Mouse (Mus musculus) erythroblast, embryonic 14.5 days (primary cell): ENCODE results near the gene Fgfr2. TPM values are rescaled to one million over a fixed set of nuclear protein-coding genes. Genes with fewer than 3 reads are reported as not detected.

Source experiments
- H3K27me3 ChIP-seq: 2 replicates; pipeline ENCODE4 v1.6.1; 2012; ENCODE audit warnings: inconsistent platforms; ENCODE audit not compliant: control insufficient read depth
- H3K36me3 ChIP-seq: 2 replicates; pipeline ENCODE4 v1.6.1; 2012; ENCODE audit warnings: mild to moderate bottlenecking, inconsistent platforms; ENCODE audit not compliant: control insufficient read depth
- H3K4me1 ChIP-seq: 2 replicates; pipeline ENCODE4 v1.6.1; 2012; ENCODE audit warnings: inconsistent platforms; ENCODE audit not compliant: control insufficient read depth
- H3K4me3 ChIP-seq: replicated peaks from 2 replicates; pipeline ENCODE3; 2012; ENCODE audit warnings: moderate library complexity, mild to moderate bottlenecking, inconsistent platforms
- H3K9me3 ChIP-seq: 2 replicates; pipeline ENCODE4 v1.6.1; 2012; ENCODE audit warnings: low read length, inconsistent platforms, mixed read lengths; ENCODE audit not compliant: control insufficient read depth
- GATA1 ChIP-seq: IDR thresholded peaks from 2 replicates; pipeline ENCODE4 v1.6.1; 2012; ENCODE audit warnings: low read length, inconsistent platforms, mixed read lengths
- TAL1 ChIP-seq: IDR thresholded peaks from 3 replicates; pipeline ENCODE4 v1.6.1; 2012; ENCODE audit warnings: low read length, inconsistent platforms, mixed read lengths
- polyA plus RNA-seq: library from polyadenylated mRNA; stranded (reverse); fragments of >175 nt; gene quantifications from 2 replicates; pipeline ENCODE4 v1.2.3, GENCODE M21; 2012

Gene Fgfr2
- polyA plus RNA-seq, 1 experiment, result not detected

- TF ChIP-seq GATA1 (no peak), TAL1 (no peak)
- Histone ChIP-seq H3K36me3 (no peaks in the 10 kb centered on the region), H3K27me3 (no peaks in the 10 kb centered on the region), H3K9me3 (no peaks in the 10 kb centered on the region), H3K4me1 (peaks cover 2% of the 10 kb centered on the region; the same call in 1 of the 2 replicates), H3K4me3 (no peak overlapping the region)
Observed at GRCm38 (mm10) chr7:132031940-132032531, 1091.1 kb downstream of the Fgfr2 start.

DNA sequence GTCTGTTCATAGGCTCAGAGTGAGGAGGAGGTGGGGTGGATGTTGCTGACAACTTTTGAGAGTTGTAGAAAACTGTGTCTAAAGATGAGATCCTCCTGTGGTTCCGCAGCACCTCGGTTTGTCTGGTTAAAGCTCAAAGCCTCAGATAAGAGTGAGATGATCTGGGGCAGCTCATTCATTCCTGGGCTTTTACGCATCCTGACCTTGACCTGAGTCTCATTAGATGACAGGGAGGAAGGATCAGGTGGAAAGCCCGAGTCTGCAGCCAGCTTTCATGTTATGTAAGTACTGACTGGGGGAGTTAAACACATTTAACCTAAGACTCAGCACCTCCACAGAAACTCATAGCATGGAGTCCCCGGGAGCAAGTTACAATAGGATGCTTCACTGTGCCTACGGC lies 1096.5 kb downstream of the Fgfr2 start:
- no peaks in the 10 kb centered on the region for H3K9me3 ChIP-seq
- H3K27me3 ChIP-seq, result no peaks in the 10 kb centered on the region
- H3K4me1 ChIP-seq, result no peaks in the 10 kb centered on the region
- H3K4me3 ChIP-seq, result no peak overlapping the region
- no peaks in the 10 kb centered on the region for H3K36me3 ChIP-seq
- TF ChIP-seq GATA1 (no peak), TAL1 (no peak)

DNA sequence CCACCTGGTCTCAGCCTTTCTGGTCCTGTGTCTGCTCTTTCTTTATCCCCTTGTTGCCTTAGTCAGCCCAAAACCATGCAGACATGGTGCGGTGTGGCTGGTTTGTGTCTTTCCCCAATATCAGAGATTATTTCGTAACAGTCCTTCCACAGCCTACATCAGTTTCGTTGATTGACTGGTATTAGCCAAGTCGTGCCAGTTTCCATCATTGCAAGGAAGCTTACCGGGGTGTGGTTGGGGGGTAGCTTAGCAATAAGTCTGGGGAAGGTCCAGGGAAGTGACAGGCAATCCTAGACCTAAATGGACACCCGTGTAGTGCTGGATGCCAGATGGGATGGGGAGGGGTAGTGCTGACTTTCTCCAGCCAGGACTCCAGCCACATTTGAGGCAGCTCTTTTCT lies 1097.6 kb downstream of the Fgfr2 start:
- TF ChIP-seq GATA1, result no peak
- TF ChIP-seq TAL1, result no peak
- H3K27me3 ChIP-seq, result no peaks in the 10 kb centered on the region
- H3K9me3 ChIP-seq, result peaks cover 4% of the 10 kb centered on the region; the same call in 1 of the 2 replicates
- no peaks in the 10 kb centered on the region for H3K4me1 ChIP-seq
- H3K4me3 ChIP-seq, result no peak overlapping the region
- no peaks in the 10 kb centered on the region for H3K36me3 ChIP-seq

- Histone ChIP-seq H3K27me3 (no peaks in the 10 kb centered on the region), H3K36me3 (no peaks in the 10 kb centered on the region), H3K4me1 (no peaks in the 10 kb centered on the region), H3K9me3 (peaks cover 6% of the 10 kb centered on the region; the same call in 1 of the 2 replicates), H3K4me3 (no peak overlapping the region)
- no peak for TF ChIP-seq TAL1
- no peak for TF ChIP-seq GATA1
Observed at GRCm38 (mm10) chr7:132015933-132016332, 1107.2 kb downstream of the Fgfr2 start.

- peaks cover 3% of the 10 kb centered on the region; the same call in 1 of the 2 replicates for H3K9me3 ChIP-seq
- TF ChIP-seq TAL1 (no peak), GATA1 (no peak)
- no peak overlapping the region for H3K4me3 ChIP-seq
- no peaks in the 10 kb centered on the region for H3K36me3 ChIP-seq
- H3K27me3 ChIP-seq, result no peaks in the 10 kb centered on the region
- no peaks in the 10 kb centered on the region for H3K4me1 ChIP-seq
Observed at GRCm38 (mm10) chr7:132015193-132015592, 1108.0 kb downstream of the Fgfr2 start.

DNA sequence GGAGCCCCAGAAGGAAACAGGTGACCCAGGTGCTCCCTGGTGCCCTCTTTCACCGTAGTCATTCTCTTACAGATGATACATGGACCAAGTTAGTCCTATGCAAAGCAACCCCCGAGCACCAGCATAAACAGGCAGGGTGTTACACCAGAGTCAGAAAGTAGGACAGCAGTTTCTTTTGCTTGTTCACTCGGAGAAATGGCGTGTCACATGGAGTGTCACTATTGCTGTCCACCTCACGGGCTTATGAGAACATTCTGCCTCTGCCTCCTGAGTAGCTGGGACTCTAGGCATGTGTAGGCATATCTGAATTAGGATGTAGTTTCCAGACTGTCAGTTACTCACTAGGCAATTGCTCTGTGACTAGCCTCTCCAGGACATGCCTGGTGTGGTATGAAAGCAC lies 1109.2 kb downstream of the Fgfr2 start:
- TF ChIP-seq TAL1 (no peak), GATA1 (no peak)

GRCm38 (mm10) chr7:132012969-132013679 lies 1110.0 kb downstream of the Fgfr2 start:
- no peaks in the 10 kb centered on the region for H3K4me1 ChIP-seq
- H3K27me3 ChIP-seq, result no peaks in the 10 kb centered on the region
- H3K36me3 ChIP-seq, result no peaks in the 10 kb centered on the region
- TF ChIP-seq TAL1 (no peak), GATA1 (no peak)
- peaks cover 2% of the 10 kb centered on the region; the same call in 1 of the 2 replicates for H3K9me3 ChIP-seq
- no peak overlapping the region for H3K4me3 ChIP-seq

More for the DNA sequence above, 1109.2 kb downstream of the Fgfr2 start:
- no peaks in the 10 kb centered on the region for H3K27me3 ChIP-seq
- no peaks in the 10 kb centered on the region for H3K4me1 ChIP-seq
- peaks cover 2% of the 10 kb centered on the region; the same call in 1 of the 2 replicates for H3K9me3 ChIP-seq
- no peaks in the 10 kb centered on the region for H3K36me3 ChIP-seq
- no peak overlapping the region for H3K4me3 ChIP-seq

GRCm38 (mm10) chr7:132009002-132009401 lies 1114.1 kb downstream of the Fgfr2 start:
- H3K27me3 ChIP-seq, result no peaks in the 10 kb centered on the region
- H3K36me3 ChIP-seq, result no peaks in the 10 kb centered on the region
- H3K9me3 ChIP-seq, result peaks cover 2% of the 10 kb centered on the region; the same call in 1 of the 2 replicates
- H3K4me1 ChIP-seq, result no peaks in the 10 kb centered on the region
- no peak overlapping the region for H3K4me3 ChIP-seq
- TF ChIP-seq GATA1 (no peak), TAL1 (no peak)

GRCm38 (mm10) chr7:132005996-132006696 lies 1117.0 kb downstream of the Fgfr2 start:
- TF ChIP-seq TAL1 (no peak), GATA1 (no peak)
- Histone ChIP-seq H3K4me3 (no peak overlapping the region), H3K4me1 (no peaks in the 10 kb centered on the region), H3K36me3 (no peaks in the 10 kb centered on the region), H3K9me3 (peaks cover 2% of the 10 kb centered on the region; the same call in 1 of the 2 replicates), H3K27me3 (no peaks in the 10 kb centered on the region)
